Mouse (Mus musculus) neural tube, embryonic 11.5 days (tissue): ENCODE results near the gene Nfib. TPM values are rescaled to one million over a fixed set of nuclear protein-coding genes. Genes with fewer than 3 reads are reported as not detected.

Experiments
- ATAC-seq: fragments of 200-750 bp; cut with Nextera tagmentation; 2 replicates; pipeline ENCODE4 v1.8.0; 2017; ENCODE audit warnings: moderate number of reproducible peaks, mild to moderate bottlenecking, moderate TSS enrichment, moderate library complexity; ENCODE audit not compliant: insufficient read depth, low FRiP score, low TSS enrichment
- DNase-seq: peaks from one replicate; pipeline ENCODE4 v3.0.0-alpha.2; 2015; ENCODE audit warnings: low spot score
- H3K27ac ChIP-seq: fragments of 300-500 bp; sonication (generic); 2 replicates; pipeline ENCODE4 v1.5.1; 2014; ENCODE audit warnings: low read depth, mild to moderate bottlenecking, low read length
- H3K27me3 ChIP-seq: fragments of 300-500 bp; sonication (generic); 2 replicates; pipeline ENCODE4 v1.6.1; 2014; ENCODE audit warnings: mild to moderate bottlenecking, low read length, mixed read lengths; ENCODE audit not compliant: control insufficient read depth, insufficient read depth
- H3K36me3 ChIP-seq: fragments of 300-500 bp; sonication (generic); 2 replicates; pipeline ENCODE4 v1.6.1; 2014; ENCODE audit warnings: mild to moderate bottlenecking, low read length, moderate library complexity, mixed read lengths; ENCODE audit not compliant: control insufficient read depth, insufficient read depth
- H3K4me1 ChIP-seq: fragments of 300-500 bp; sonication (generic); 2 replicates; pipeline ENCODE4 v1.6.1; 2014; ENCODE audit warnings: low read length, mixed read lengths; ENCODE audit not compliant: control insufficient read depth, insufficient read depth
- H3K4me2 ChIP-seq: fragments of 300-500 bp; sonication (generic); 2 replicates; pipeline ENCODE4 v1.6.1; 2014; ENCODE audit warnings: low read depth, mild to moderate bottlenecking, moderate library complexity
- H3K4me3 ChIP-seq: fragments of 300-500 bp; sonication (generic); 2 replicates; pipeline ENCODE4 v1.5.1; 2014; ENCODE audit warnings: low read depth, low read length
- H3K9ac ChIP-seq: fragments of 300-500 bp; sonication (generic); 2 replicates; pipeline ENCODE4 v1.6.1; 2014; ENCODE audit warnings: mild to moderate bottlenecking, low read length
- H3K9me3 ChIP-seq: fragments of 300-500 bp; sonication (generic); 2 replicates; pipeline ENCODE4 v1.6.1; 2016; ENCODE audit warnings: low read length; ENCODE audit not compliant: control insufficient read depth
- WGBS: fragments of 180-500 bp; shearing (Covaris S2); extraction: QIAGEN DNeasy Blood & Tissue Kit; methylation state at CpG from one replicate; pipeline ENCODE4 v1.1.7; 2014; 5-methylcytosine and 5-hydroxymethylcytosine counted together
- polyA plus RNA-seq: library from polyadenylated mRNA; unstranded; fragments of >200 nt; fragmentation: Nextera tagmentation; extraction: Ambion mirVana; gene quantifications from 2 replicates; pipeline ENCODE4 v1.2.1, GENCODE M21; 2014

The Nfib gene
- polyA plus RNA-seq, 1 experiment from 2014 or later: 29.1 TPM

DNA sequence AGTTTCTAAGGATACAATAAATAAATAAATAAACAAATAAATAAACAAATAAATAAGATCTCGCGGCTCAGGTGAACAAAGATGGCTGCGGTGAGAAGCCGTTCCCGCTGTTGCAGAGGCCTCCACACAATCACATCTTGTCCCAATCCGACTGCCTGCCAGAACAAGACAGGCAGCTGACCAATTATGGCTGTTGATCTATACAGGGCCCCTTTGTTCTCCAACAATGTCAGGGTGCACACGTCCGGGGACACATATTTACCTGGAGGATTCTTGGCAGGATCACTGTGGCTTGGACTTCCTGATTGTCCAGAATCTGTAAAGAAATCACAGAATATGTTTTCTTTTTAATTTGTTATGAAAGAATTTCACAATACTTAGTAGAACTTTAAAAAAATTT lies 322.2 kb downstream of the Nfib start:
- WGBS: 83% methylated on average over 8 of the region's 8 CpGs
- H3K4me1 ChIP-seq: no peaks in the 10 kb centered on the region
- H3K4me3 ChIP-seq: no peak overlapping the region
- H3K27me3 ChIP-seq: no peaks in the 10 kb centered on the region
- H3K9ac ChIP-seq: no peak overlapping the region
- H3K27ac ChIP-seq: no peak overlapping the region
- DNase-seq: no peak
- ATAC-seq: peak; percentile 38; the same call in 1 of the 2 replicates
- no peak overlapping the region for H3K4me2 ChIP-seq
- H3K9me3 ChIP-seq: no peaks in the 10 kb centered on the region
- H3K36me3 ChIP-seq: no peaks in the 10 kb centered on the region

DNA sequence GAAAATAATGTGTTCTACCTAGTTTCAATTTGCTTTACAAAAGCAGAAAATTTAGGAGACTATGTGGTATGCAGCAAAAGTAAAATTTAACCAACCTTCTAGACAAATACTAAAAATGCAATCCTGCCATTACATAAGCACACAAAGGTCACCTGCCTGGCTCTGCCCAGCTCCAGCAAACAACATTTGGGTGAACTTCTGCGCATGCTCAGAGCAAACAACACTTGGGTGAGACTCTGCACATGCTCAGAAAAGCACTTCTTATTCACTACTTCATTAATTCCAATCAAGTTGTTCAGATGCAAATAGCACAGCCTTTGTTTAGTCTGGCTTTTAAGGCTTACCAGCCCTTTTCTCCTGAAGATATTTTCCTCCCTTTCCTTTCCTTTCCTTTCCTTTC lies 323.8 kb downstream of the Nfib start:
- Histone ChIP-seq H3K27ac (no peak overlapping the region), H3K4me3 (no peak overlapping the region), H3K4me1 (no peaks in the 10 kb centered on the region), H3K27me3 (no peaks in the 10 kb centered on the region), H3K4me2 (no peak overlapping the region), H3K36me3 (no peaks in the 10 kb centered on the region), H3K9me3 (no peaks in the 10 kb centered on the region), H3K9ac (no peak overlapping the region)
- DNase-seq: no peak
- no peak for ATAC-seq
- 72% methylated on average over 1 of the region's 1 CpGs for WGBS

GRCm38 (mm10) chr4:82380578-82380977 lies 325.0 kb downstream of the Nfib start:
- H3K4me1 ChIP-seq: no peaks in the 10 kb centered on the region
- H3K36me3 ChIP-seq: no peaks in the 10 kb centered on the region
- no peak overlapping the region for H3K4me2 ChIP-seq
- H3K4me3 ChIP-seq: no peak overlapping the region
- no peak overlapping the region for H3K9ac ChIP-seq
- no peaks in the 10 kb centered on the region for H3K9me3 ChIP-seq
- no peak for ATAC-seq
- no peaks in the 10 kb centered on the region for H3K27me3 ChIP-seq
- no peak for DNase-seq
- H3K27ac ChIP-seq: no peak overlapping the region

DNA sequence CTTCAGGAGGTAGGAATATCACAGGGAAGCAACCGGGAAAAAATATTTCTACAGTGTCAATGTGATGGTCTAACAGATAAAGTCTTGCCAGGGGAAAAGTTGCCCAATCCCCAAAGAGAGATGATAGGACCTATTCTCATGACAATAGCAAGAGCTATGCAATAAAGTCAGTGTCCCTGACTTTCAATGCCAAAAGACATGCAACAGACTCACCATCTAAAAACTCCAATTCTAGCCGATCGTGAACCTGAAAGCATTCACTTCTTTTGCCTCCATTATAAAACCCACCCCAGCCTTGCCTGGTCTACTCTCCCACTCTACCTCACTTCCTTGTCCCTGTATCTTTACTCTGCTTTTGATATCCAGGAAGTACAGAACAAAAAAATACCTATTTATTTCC lies 327.5 kb downstream of the Nfib start:
- DNase-seq (no peak), ATAC-seq (no peak)
- Histone ChIP-seq H3K27me3 (no peaks in the 10 kb centered on the region), H3K27ac (no peak overlapping the region), H3K36me3 (no peaks in the 10 kb centered on the region), H3K9ac (no peak overlapping the region), H3K4me3 (no peak overlapping the region), H3K9me3 (no peaks in the 10 kb centered on the region), H3K4me1 (no peaks in the 10 kb centered on the region), H3K4me2 (no peak overlapping the region)
- WGBS: 95% methylated on average over 3 of the region's 3 CpGs

- Histone ChIP-seq H3K4me1 (no peaks in the 10 kb centered on the region), H3K27me3 (no peaks in the 10 kb centered on the region), H3K9me3 (no peaks in the 10 kb centered on the region), H3K4me3 (no peak overlapping the region), H3K27ac (no peak overlapping the region), H3K4me2 (no peak overlapping the region), H3K36me3 (no peaks in the 10 kb centered on the region), H3K9ac (no peak overlapping the region)
- ATAC-seq (no peak), DNase-seq (no peak)
- 91% methylated on average over 3 of the region's 3 CpGs for WGBS
Measured at GRCm38 (mm10) chr4:82377621-82378020, 327.9 kb downstream of the Nfib start.

- DNase-seq (no peak), ATAC-seq (no peak)
- WGBS: 76% methylated on average over 5 of the region's 5 CpGs
- Histone ChIP-seq H3K4me1 (no peaks in the 10 kb centered on the region), H3K4me2 (no peak overlapping the region), H3K36me3 (no peaks in the 10 kb centered on the region), H3K4me3 (no peak overlapping the region), H3K9me3 (no peaks in the 10 kb centered on the region), H3K27me3 (no peaks in the 10 kb centered on the region), H3K9ac (no peak overlapping the region), H3K27ac (no peak overlapping the region)
Measured at GRCm38 (mm10) chr4:82374560-82374959, 331.0 kb downstream of the Nfib start.

GRCm38 (mm10) chr4:82372217-82372616 lies 333.3 kb downstream of the Nfib start:
- Histone ChIP-seq H3K27ac (no peak overlapping the region), H3K4me3 (no peak overlapping the region), H3K9me3 (no peaks in the 10 kb centered on the region), H3K27me3 (no peaks in the 10 kb centered on the region), H3K4me1 (no peaks in the 10 kb centered on the region), H3K4me2 (no peak overlapping the region), H3K36me3 (no peaks in the 10 kb centered on the region), H3K9ac (no peak overlapping the region)
- DNase-seq (no peak), ATAC-seq (no peak)
- WGBS: 96% methylated on average over 4 of the region's 4 CpGs

DNA sequence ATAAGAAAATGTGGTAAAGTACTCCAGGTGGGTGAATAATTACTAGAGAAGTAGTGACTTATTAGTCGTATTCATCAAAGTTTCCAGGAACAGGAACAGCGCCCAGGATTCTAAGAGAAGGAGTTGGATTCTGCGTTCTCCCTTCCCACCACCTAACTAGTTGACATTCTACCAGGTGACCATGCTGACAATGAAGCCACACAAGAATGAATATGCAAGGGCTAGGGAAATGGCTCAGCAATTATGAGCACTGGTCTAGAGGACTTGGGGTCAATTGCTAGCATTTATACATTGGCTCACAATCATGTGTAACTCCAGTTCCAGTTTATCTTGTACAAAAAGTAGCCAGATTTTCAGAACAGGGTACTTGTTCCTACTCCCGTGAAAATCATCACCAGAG lies 334.1 kb downstream of the Nfib start:
- Histone ChIP-seq H3K4me1 (no peaks in the 10 kb centered on the region), H3K27me3 (no peaks in the 10 kb centered on the region), H3K4me2 (no peak overlapping the region), H3K27ac (no peak overlapping the region), H3K36me3 (no peaks in the 10 kb centered on the region), H3K9me3 (no peaks in the 10 kb centered on the region), H3K4me3 (no peak overlapping the region), H3K9ac (no peak overlapping the region)
- no peak for DNase-seq
- no peak for ATAC-seq
- 92% methylated on average over 4 of the region's 4 CpGs for WGBS

GRCm38 (mm10) chr4:82369011-82369776 lies 336.4 kb downstream of the Nfib start:
- H3K4me1 ChIP-seq: no peaks in the 10 kb centered on the region
- DNase-seq (no peak), ATAC-seq (no peak)
- WGBS: 92% methylated on average over 6 of the region's 6 CpGs
- no peaks in the 10 kb centered on the region for H3K36me3 ChIP-seq
- H3K27me3 ChIP-seq: no peaks in the 10 kb centered on the region
- H3K4me2 ChIP-seq: no peak overlapping the region
- no peak overlapping the region for H3K4me3 ChIP-seq
- no peak overlapping the region for H3K9ac ChIP-seq
- no peak overlapping the region for H3K27ac ChIP-seq
- no peaks in the 10 kb centered on the region for H3K9me3 ChIP-seq
